Mouse (Mus musculus): ENCODE results near the gene Slc41a2. TPM values are rescaled to one million over a fixed set of nuclear protein-coding genes. Genes with fewer than 3 reads are reported as not detected.

The Slc41a2 gene
- polyA plus RNA-seq, 1 experiment = 12.0 TPM

GRCm38 (mm10) chr10:83191982-83192381 lies 145.7 kb downstream of the Slc41a2 start:
- no peak for DNase-seq (ENCODE audit: extremely low spot score in 1 of 2, low spot score in 1 of 2)

GRCm38 (mm10) chr10:83191476-83191875 lies 146.2 kb downstream of the Slc41a2 start:
- no peak for DNase-seq (ENCODE audit: extremely low spot score in 1 of 2, low spot score in 1 of 2)

- DNase-seq (ENCODE audit: extremely low spot score in 1 of 2, low spot score in 1 of 2) = no peak
Observed at GRCm38 (mm10) chr10:83189071-83189470, 148.6 kb downstream of the Slc41a2 start.

GRCm38 (mm10) chr10:83186984-83187383 lies 150.7 kb downstream of the Slc41a2 start:
- DNase-seq (ENCODE audit: extremely low spot score in 1 of 2, low spot score in 1 of 2) = peak in 1 of 2 experiments; percentile 42

GRCm38 (mm10) chr10:83186167-83186566 lies 151.5 kb downstream of the Slc41a2 start:
- no peak for DNase-seq (ENCODE audit: extremely low spot score in 1 of 2, low spot score in 1 of 2)

GRCm38 (mm10) chr10:83185121-83185520 lies 152.6 kb downstream of the Slc41a2 start:
- DNase-seq (ENCODE audit: extremely low spot score in 1 of 2, low spot score in 1 of 2) = no peak

GRCm38 (mm10) chr10:83184480-83185069 lies 153.1 kb downstream of the Slc41a2 start:
- DNase-seq (ENCODE audit: extremely low spot score in 1 of 2, low spot score in 1 of 2) = peak in 1 of 2 experiments; percentile 46

- no peak for DNase-seq (ENCODE audit: extremely low spot score in 1 of 2, low spot score in 1 of 2)
Observed at GRCm38 (mm10) chr10:83183634-83184479, 153.8 kb downstream of the Slc41a2 start.

- DNase-seq (ENCODE audit: extremely low spot score in 1 of 2, low spot score in 1 of 2) = peak; percentile 58 to 82
Observed at GRCm38 (mm10) chr10:83182573-83182960, 155.1 kb downstream of the Slc41a2 start.

GRCm38 (mm10) chr10:83181831-83182572 lies 155.7 kb downstream of the Slc41a2 start:
- DNase-seq (ENCODE audit: extremely low spot score in 1 of 2, low spot score in 1 of 2) = peak in 1 of 2 experiments; percentile 22

Other genes starting within 250 kb of the Slc41a2 start
- gene D10Wsu102e, start 22.3 kb upstream of the Slc41a2 start, polyA plus RNA-seq (2012; rRNA removed) = 1.5 and 1.7 TPM in 2 replicates
- 2.5 and 3.6 TPM in 2 replicates for gene Aldh1l2, start 196.3 kb upstream of the Slc41a2 start, polyA plus RNA-seq (2012; rRNA removed)
- gene Washc4, start 205.9 kb upstream of the Slc41a2 start, polyA plus RNA-seq (2012; rRNA removed) = 14.4 and 15.6 TPM in 2 replicates